Mouse (Mus musculus) limb, embryonic 15.5 days (tissue): ENCODE measurements at regions not wholly inside any gene's neighbourhood (a gene's known extent, or its start where the extent isn't known, plus 50 kb on each side); places are given as distances from the start of the nearest gene placed in this dataset.
"Not testable (repeated sequence)": the region's sequence is repeated elsewhere in the genome, so short reads cannot be mapped to it uniquely, and the experiment has no call there.

Source experiments
- ATAC-seq: fragments of 200-750 bp; cut with Nextera tagmentation; 2 replicates; pipeline ENCODE4 v1.8.0; 2017; ENCODE audit warnings: low read depth, moderate TSS enrichment; ENCODE audit not compliant: insufficient number of reproducible peaks, low FRiP score, low TSS enrichment
- H3K27ac ChIP-seq: fragments of 300-500 bp; sonication (generic); 2 replicates; pipeline ENCODE4 v1.5.1; 2015; ENCODE audit warnings: moderate library complexity, mild to moderate bottlenecking, inconsistent platforms
- H3K27me3 ChIP-seq: fragments of 300-500 bp; sonication (generic); 2 replicates; pipeline ENCODE4 v1.6.1; 2015; ENCODE audit warnings: inconsistent platforms
- H3K36me3 ChIP-seq: fragments of 300-500 bp; sonication (generic); 2 replicates; pipeline ENCODE4 v1.6.1; 2015; ENCODE audit warnings: inconsistent platforms
- H3K4me1 ChIP-seq: fragments of 300-500 bp; sonication (generic); 2 replicates; pipeline ENCODE4 v1.6.1; 2015; ENCODE audit warnings: inconsistent platforms
- H3K4me2 ChIP-seq: fragments of 300-500 bp; sonication (generic); 2 replicates; pipeline ENCODE4 v1.6.1; 2015; ENCODE audit warnings: mild to moderate bottlenecking, inconsistent platforms
- H3K4me3 ChIP-seq: fragments of 300-500 bp; sonication (generic); 2 replicates; pipeline ENCODE4 v1.5.1; 2015; ENCODE audit warnings: mild to moderate bottlenecking, inconsistent platforms
- H3K9ac ChIP-seq: fragments of 300-500 bp; sonication (generic); 2 replicates; pipeline ENCODE4 v1.6.1; 2015; ENCODE audit warnings: inconsistent platforms
- H3K9me3 ChIP-seq: fragments of 300-500 bp; sonication (generic); 2 replicates; pipeline ENCODE4 v1.6.1; 2016; ENCODE audit warnings: inconsistent platforms
- WGBS: fragments of 180-500 bp; shearing (Covaris S2); methylation state at CpG from one replicate; pipeline ENCODE4 v1.1.7; 2015; 5-methylcytosine and 5-hydroxymethylcytosine counted together

- no peak overlapping the region for H3K9ac ChIP-seq
- no peak overlapping the region for H3K27ac ChIP-seq
- H3K9me3 ChIP-seq: no peaks in the 10 kb centered on the region
- no peaks in the 10 kb centered on the region for H3K27me3 ChIP-seq
- 0 out of 2 replicates have a peak, but pooled peaks cover 3% of the 10 kb centered on the region for H3K4me1 ChIP-seq
- H3K4me2 ChIP-seq: no peak overlapping the region
- WGBS: 59% methylated on average over 2 of the region's 2 CpGs
- no peak overlapping the region for H3K4me3 ChIP-seq
- H3K36me3 ChIP-seq: no peaks in the 10 kb centered on the region
- ATAC-seq: no peak
Observed at GRCm38 (mm10) chr12:32122915-32123314, 61.8 kb upstream of the Prkar2b start.

GRCm38 (mm10) chr12:32122007-32122406 lies 60.9 kb upstream of the Prkar2b start:
- H3K4me1 ChIP-seq, H3K4me2 ChIP-seq, H3K27ac ChIP-seq, H3K36me3 ChIP-seq, H3K27me3 ChIP-seq, H3K4me3 ChIP-seq, H3K9ac ChIP-seq, H3K9me3 ChIP-seq, ATAC-seq: not testable (repeated sequence)
- WGBS: 83% methylated on average over 1 of the region's 1 CpGs

- Histone ChIP-seq H3K4me3 (no peak overlapping the region), H3K9me3 (no peaks in the 10 kb centered on the region), H3K27ac (no peak overlapping the region), H3K9ac (no peak overlapping the region), H3K4me2 (no peak overlapping the region), H3K27me3 (no peaks in the 10 kb centered on the region), H3K4me1 (0 out of 2 replicates have a peak, but pooled peaks cover 2% of the 10 kb centered on the region), H3K36me3 (no peaks in the 10 kb centered on the region)
- no peak for ATAC-seq
- WGBS: 63% methylated on average over 5 of the region's 5 CpGs
Observed at GRCm38 (mm10) chr12:32112691-32113090, 51.6 kb upstream of the Prkar2b start.

GRCm38 (mm10) chr12:32111508-32112119 lies 50.5 kb upstream of the Prkar2b start:
- Histone ChIP-seq H3K4me1 (0 out of 2 replicates have a peak, but pooled peaks cover 2% of the 10 kb centered on the region), H3K27me3 (no peaks in the 10 kb centered on the region), H3K36me3 (no peaks in the 10 kb centered on the region), H3K4me3 (no peak overlapping the region), H3K4me2 (no peak overlapping the region), H3K9me3 (no peaks in the 10 kb centered on the region), H3K9ac (no peak overlapping the region), H3K27ac (0 out of 2 replicates have a peak overlapping the region, but pooled peaks have one; percentile 17)
- WGBS: 32% methylated on average over 7 of the region's 7 CpGs
- ATAC-seq: no peak

GRCm38 (mm10) chr12:32110903-32111302 lies 49.8 kb upstream of the Prkar2b start:
- 25% methylated on average over 5 of the region's 5 CpGs for WGBS
- Histone ChIP-seq H3K9me3 (no peaks in the 10 kb centered on the region), H3K36me3 (no peaks in the 10 kb centered on the region), H3K27me3 (no peaks in the 10 kb centered on the region), H3K4me3 (no peak overlapping the region), H3K9ac (no peak overlapping the region), H3K4me1 (0 out of 2 replicates have a peak, but pooled peaks cover 2% of the 10 kb centered on the region), H3K27ac (no peak overlapping the region), H3K4me2 (no peak overlapping the region)
- ATAC-seq: no peak
